Mouse (Mus musculus) intestine, embryonic 16.5 days (tissue): ENCODE measurements around the gene Litaf. TPM values are rescaled to one million over a fixed set of nuclear protein-coding genes. Genes with fewer than 3 reads are reported as not detected.

Experiments
- ATAC-seq: fragments of 200-750 bp; cut with Nextera tagmentation; 2 replicates; pipeline ENCODE4 v1.8.0; 2017; ENCODE audit warnings: moderate TSS enrichment, moderate library complexity
- H3K27ac ChIP-seq: fragments of 300-500 bp; sonication (generic); 2 replicates; pipeline ENCODE4 v1.5.1; 2014; ENCODE audit warnings: mild to moderate bottlenecking, low read length
- H3K27me3 ChIP-seq: fragments of 300-500 bp; sonication (generic); replicated peaks from 2 replicates; pipeline ENCODE4 v1.6.1; 2014; ENCODE audit warnings: low read length, control low read depth, mixed read lengths; ENCODE audit not compliant: control insufficient read depth, insufficient read depth
- H3K36me3 ChIP-seq: fragments of 300-500 bp; sonication (generic); 2 replicates; pipeline ENCODE4 v1.6.1; 2014; ENCODE audit warnings: low read length, control low read depth; ENCODE audit not compliant: control insufficient read depth, insufficient read depth
- H3K4me1 ChIP-seq: fragments of 300-500 bp; sonication (generic); 2 replicates; pipeline ENCODE4 v1.6.1; 2014; ENCODE audit warnings: low read length, control low read depth, mixed read lengths; ENCODE audit not compliant: control insufficient read depth, insufficient read depth
- H3K4me2 ChIP-seq: fragments of 300-500 bp; sonication (generic); 2 replicates; pipeline ENCODE4 v1.6.1; 2014; ENCODE audit warnings: low read depth, low read length, control low read depth
- H3K4me3 ChIP-seq: fragments of 300-500 bp; sonication (generic); 2 replicates; pipeline ENCODE4 v1.5.1; 2014; ENCODE audit warnings: mild to moderate bottlenecking, low read length
- H3K9ac ChIP-seq: fragments of 300-500 bp; sonication (generic); 2 replicates; pipeline ENCODE4 v1.6.1; 2014; ENCODE audit warnings: low read depth, low read length
- H3K9me3 ChIP-seq: fragments of 300-500 bp; sonication (generic); 2 replicates; pipeline ENCODE4 v1.6.1; 2016; ENCODE audit warnings: low read length, control low read depth; ENCODE audit not compliant: control insufficient read depth
- WGBS: fragments of 180-500 bp; shearing (Covaris S2); extraction: QIAGEN DNeasy Blood & Tissue Kit; methylation state at CpG from one replicate; pipeline ENCODE4 v1.1.7; 2014; 5-methylcytosine and 5-hydroxymethylcytosine counted together
- polyA plus RNA-seq: library from polyadenylated mRNA; unstranded; fragments of >200 nt; fragmentation: Nextera tagmentation; extraction: Ambion mirVana; gene quantifications from 2 replicates; pipeline ENCODE4 v1.2.1, GENCODE M21; 2015

Litaf gene
- polyA plus RNA-seq, 1 experiment from 2014 or later: 110 TPM

DNA sequence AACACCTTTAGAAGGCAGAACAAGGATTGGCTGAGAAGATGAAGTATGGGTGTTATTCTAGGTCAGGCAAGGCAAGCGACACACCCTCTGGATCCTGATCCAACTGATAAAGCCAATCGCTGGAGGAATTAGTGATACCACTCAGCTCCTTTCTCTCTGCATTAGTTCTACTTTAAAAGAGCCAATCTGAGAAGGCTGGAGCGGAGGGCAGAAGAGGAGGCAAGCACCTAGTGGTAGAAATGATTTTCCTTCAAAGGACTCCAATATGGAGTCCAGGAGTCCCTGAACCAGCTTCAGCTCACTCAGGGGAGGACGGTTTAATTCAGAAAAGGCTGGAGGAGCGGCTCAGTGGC is 74.2 kb downstream of the Litaf start:
- Histone ChIP-seq H3K4me1 (peaks cover 20% of the 10 kb centered on the region; the same call in 1 of the 2 replicates), H3K9me3 (no peaks in the 10 kb centered on the region), H3K9ac (peak overlapping the region; percentile 96), H3K27ac (peak overlapping the region; percentile 87), H3K27me3 (no peaks in the 10 kb centered on the region), H3K4me3 (peak overlapping the region; percentile 85), H3K36me3 (0 out of 2 replicates have a peak, but pooled peaks cover 8% of the 10 kb centered on the region), H3K4me2 (peak overlapping the region; percentile 62)
- 46% methylated on average over 5 of the region's 5 CpGs for WGBS
- peak; percentile 1 for ATAC-seq

DNA sequence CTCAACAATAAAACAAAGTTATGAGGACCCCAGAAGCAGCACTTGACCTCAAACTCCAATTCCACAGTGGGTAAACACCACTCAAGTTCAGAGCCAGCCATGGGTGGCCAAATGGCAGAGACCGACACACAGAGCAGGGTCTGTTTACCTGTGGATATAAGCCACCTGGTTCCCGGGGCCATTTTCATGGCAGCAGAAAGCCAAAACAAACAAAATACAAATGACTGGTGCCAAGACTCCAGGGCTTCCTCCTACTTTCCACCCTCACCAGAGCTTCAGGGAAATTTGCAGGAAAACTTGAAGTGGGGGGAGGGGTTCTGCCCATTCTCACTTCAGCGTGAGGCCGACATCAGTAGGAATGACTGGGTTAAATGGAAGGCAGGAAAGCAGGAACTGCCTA is 75.2 kb downstream of the Litaf start:
- ATAC-seq: no peak
- Histone ChIP-seq H3K9ac (no peak overlapping the region), H3K4me3 (no peak overlapping the region), H3K9me3 (no peaks in the 10 kb centered on the region), H3K4me1 (peaks cover 20% of the 10 kb centered on the region; the same call in 1 of the 2 replicates), H3K36me3 (0 out of 2 replicates have a peak, but pooled peaks cover 8% of the 10 kb centered on the region), H3K27me3 (no peaks in the 10 kb centered on the region), H3K27ac (no peak overlapping the region), H3K4me2 (0 out of 2 replicates have a peak overlapping the region, but pooled peaks have one; percentile 62)
- 54% methylated on average over 4 of the region's 4 CpGs for WGBS

DNA sequence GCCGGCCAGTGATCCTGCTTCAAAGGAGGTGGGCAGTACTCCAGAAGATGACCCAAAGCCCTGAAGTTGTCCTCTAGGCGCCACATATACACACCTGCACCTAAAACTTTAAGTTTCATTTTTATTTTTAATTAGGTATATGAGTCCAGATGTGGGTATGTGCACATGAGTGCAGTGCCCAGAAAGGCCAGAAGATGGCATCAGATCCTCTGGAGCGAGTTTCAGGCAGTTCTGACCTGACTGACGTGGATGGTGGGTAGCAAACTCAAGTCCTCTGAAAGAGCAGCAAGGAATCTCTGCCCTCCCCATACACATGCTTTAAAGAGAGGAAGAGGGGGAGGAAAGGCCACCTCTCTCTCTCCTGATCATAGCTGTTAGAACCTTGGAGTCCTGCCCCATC is 76.1 kb downstream of the Litaf start:
- Histone ChIP-seq H3K27me3 (no peaks in the 10 kb centered on the region), H3K36me3 (0 out of 2 replicates have a peak, but pooled peaks cover 8% of the 10 kb centered on the region), H3K27ac (no peak overlapping the region), H3K4me3 (no peak overlapping the region), H3K4me1 (peaks cover 22% of the 10 kb centered on the region), H3K4me2 (no peak overlapping the region), H3K9ac (no peak overlapping the region), H3K9me3 (no peaks in the 10 kb centered on the region)
- ATAC-seq: no peak
- WGBS: 89% methylated on average over 4 of the region's 4 CpGs

DNA sequence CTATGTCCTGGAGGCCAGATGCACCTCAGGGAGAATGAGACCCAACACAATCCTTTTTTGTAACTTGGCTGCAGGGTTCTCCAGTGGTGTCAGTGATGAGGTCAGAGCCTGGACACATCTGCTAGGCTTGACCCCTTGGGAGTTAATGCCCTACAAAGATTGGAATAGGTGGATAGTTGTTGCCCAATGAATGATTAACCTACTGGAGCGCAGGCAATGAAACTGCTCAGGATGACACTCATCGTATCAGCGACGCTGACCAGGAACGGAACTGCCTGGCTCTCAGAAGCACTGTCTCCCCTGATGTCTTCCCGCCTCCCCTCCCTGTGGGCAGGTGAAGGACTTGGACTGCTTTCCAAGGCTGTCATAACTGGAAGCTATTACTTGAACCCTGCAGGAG is 76.6 kb downstream of the Litaf start:
- Histone ChIP-seq H3K27ac (no peak overlapping the region), H3K4me2 (no peak overlapping the region), H3K9ac (no peak overlapping the region), H3K4me1 (peaks cover 27% of the 10 kb centered on the region), H3K27me3 (no peaks in the 10 kb centered on the region), H3K36me3 (0 out of 2 replicates have a peak, but pooled peaks cover 8% of the 10 kb centered on the region), H3K4me3 (no peak overlapping the region), H3K9me3 (no peaks in the 10 kb centered on the region)
- no peak for ATAC-seq
- 72% methylated on average over 6 of the region's 6 CpGs for WGBS

DNA sequence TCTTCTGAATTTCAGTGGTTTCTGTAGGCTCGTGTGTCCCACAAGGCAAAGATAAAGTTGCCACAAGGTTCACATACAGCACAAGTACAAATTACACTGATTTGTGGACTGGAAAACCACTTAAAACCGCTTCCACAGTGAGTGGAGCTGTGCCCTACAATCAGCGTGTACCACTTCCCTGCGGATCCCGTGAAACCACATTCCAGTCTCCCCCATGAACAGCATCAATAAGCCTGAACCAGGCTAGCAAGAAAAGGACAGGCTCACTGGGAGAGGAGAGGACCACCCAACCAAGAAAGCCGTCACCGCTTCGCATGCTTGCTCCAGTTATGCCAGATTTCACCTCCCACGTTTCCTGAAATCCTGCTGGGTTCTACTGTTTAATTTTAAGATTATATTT is 77.7 kb downstream of the Litaf start:
- no peaks in the 10 kb centered on the region for H3K27me3 ChIP-seq
- WGBS: 80% methylated on average over 9 of the region's 9 CpGs
- H3K36me3 ChIP-seq: 0 out of 2 replicates have a peak, but pooled peaks cover 8% of the 10 kb centered on the region
- no peak overlapping the region for H3K27ac ChIP-seq
- no peak overlapping the region for H3K9ac ChIP-seq
- no peak overlapping the region for H3K4me2 ChIP-seq
- no peak for ATAC-seq
- peaks cover 31% of the 10 kb centered on the region for H3K4me1 ChIP-seq
- no peaks in the 10 kb centered on the region for H3K9me3 ChIP-seq
- no peak overlapping the region for H3K4me3 ChIP-seq

DNA sequence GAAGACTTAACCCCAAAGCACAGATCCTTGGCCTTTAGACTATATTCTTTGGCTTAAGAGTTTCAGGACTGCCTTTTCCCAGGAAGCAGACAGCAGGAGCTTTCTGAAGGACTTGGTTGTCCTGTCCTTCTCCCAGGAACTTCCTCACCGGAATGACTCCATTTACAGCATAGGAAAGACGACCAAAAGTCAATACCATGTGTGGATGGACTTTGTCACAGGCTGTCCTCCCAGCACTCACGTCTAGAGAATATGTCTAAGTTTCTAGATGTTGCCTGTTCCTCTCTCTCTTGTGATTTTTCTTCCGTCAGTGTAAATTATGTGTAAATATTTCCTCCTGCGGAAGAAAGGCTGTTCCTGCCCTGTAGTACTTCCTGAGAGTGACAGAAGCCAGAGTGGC is 81.4 kb downstream of the Litaf start:
- Histone ChIP-seq H3K4me3 (no peak overlapping the region), H3K27ac (peak overlapping the region; percentile 81), H3K27me3 (no peaks in the 10 kb centered on the region), H3K36me3 (0 out of 2 replicates have a peak, but pooled peaks cover 2% of the 10 kb centered on the region), H3K9me3 (no peaks in the 10 kb centered on the region), H3K4me2 (no peak overlapping the region), H3K9ac (0 out of 2 replicates have a peak overlapping the region, but pooled peaks have one; percentile 30), H3K4me1 (peaks cover 45% of the 10 kb centered on the region)
- ATAC-seq: peak; percentile 64; the same call in 1 of the 2 replicates
- 27% methylated on average over 5 of the region's 5 CpGs for WGBS

DNA sequence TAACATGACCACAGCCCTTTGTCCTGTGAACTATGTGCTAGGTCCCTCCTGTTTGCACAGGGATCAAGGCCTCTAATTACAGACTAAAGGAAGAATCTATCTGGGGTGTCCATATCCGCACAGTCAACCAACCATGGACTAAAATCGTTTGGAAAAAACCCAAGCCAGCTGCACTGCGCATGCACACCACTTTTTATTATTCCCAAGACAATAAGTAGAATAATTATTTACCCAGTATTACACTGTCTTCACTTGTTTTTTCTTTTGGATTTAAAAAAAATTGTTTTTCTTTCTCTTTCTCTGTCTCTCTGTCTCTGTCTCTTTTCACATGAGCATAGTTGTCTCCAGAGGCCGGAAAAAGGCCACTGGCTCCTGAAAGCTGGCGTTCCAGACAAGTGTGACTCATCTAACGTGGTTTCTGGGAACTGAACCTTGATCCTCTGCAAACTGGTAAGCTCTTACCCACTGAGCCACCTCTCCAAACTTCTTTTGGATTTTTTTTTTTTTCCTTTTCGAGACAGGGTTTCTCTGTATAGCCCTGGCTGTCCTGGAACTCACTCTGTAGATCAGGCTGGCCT is 84.4 kb downstream of the Litaf start:
- no peaks in the 10 kb centered on the region for H3K36me3 ChIP-seq
- H3K4me1 ChIP-seq: peaks cover 45% of the 10 kb centered on the region
- H3K4me3 ChIP-seq: no peak overlapping the region
- H3K27ac ChIP-seq: peak overlapping the region; percentile 15; the same call in 1 of the 2 replicates
- H3K4me2 ChIP-seq: no peak overlapping the region
- 47% methylated on average over 7 of the region's 7 CpGs for WGBS
- ATAC-seq: peak; percentile 29; the same call in 1 of the 2 replicates
- no peaks in the 10 kb centered on the region for H3K9me3 ChIP-seq
- H3K9ac ChIP-seq: no peak overlapping the region
- H3K27me3 ChIP-seq: no peaks in the 10 kb centered on the region

DNA sequence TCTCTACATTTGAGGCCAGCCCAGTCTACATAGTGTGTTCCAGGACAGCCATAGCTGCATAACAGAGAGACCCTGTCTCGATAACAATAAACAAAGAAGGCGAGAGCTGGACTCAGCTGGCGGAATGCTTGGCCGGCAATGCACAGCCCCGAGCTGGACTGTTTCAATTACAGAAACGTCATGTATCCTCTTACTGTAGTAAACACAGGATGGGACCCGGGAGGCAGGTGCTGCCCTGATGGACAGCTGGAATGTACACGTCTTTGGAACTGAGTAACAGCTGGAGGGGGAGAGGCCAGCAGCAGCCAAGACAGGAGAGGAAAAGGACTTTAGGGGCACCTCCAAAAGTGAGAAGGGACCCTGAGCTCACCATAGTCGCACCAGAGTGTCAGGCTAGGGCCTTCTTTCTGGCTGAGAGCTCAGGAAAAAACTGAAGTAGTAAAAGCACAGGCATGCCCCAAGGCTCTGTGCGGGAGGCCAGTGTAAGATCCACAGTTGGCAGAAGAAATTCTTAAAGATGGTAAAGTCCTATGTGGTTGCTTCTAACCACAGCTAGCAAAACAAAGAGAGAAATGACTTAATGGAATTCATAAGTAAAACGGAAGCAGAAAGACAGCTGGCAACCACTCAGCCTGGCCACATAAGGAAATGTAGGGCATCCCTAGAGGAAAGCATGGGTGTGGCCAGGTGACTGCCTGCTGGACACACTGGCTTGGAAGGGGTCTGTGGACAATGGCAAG is 86.7 kb downstream of the Litaf start:
- Histone ChIP-seq H3K9me3 (no peaks in the 10 kb centered on the region), H3K4me1 (peaks cover 47% of the 10 kb centered on the region), H3K36me3 (no peaks in the 10 kb centered on the region), H3K4me2 (no peak overlapping the region), H3K9ac (no peak overlapping the region), H3K27ac (peak overlapping the region; percentile 49), H3K27me3 (no peaks in the 10 kb centered on the region), H3K4me3 (no peak overlapping the region)
- WGBS: 40% methylated on average over 11 of the region's 11 CpGs
- peak; percentile 49 for ATAC-seq

DNA sequence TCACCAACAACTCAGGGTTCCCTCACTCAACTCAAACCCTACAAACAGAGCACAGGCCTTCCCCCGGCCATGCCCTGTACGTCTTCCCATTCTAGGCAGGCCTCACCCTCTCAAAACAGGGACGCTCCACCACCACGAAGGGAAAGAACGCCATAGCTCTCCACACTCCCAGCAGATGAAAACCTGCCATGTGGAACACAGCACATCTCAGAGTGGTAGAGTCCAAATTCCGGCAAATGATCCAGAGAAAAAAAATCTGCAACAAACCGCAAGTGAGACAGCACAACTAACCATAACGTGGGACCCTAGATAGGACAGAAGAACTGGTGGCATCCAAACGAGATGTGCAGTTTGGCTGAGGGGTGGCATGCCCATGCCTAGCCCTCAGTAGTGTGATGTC is 88.1 kb downstream of the Litaf start:
- ATAC-seq: no peak
- Histone ChIP-seq H3K27me3 (no peaks in the 10 kb centered on the region), H3K4me1 (peaks cover 44% of the 10 kb centered on the region), H3K4me2 (no peak overlapping the region), H3K4me3 (no peak overlapping the region), H3K9me3 (no peaks in the 10 kb centered on the region), H3K27ac (no peak overlapping the region), H3K36me3 (no peaks in the 10 kb centered on the region), H3K9ac (no peak overlapping the region)
- 90% methylated on average over 9 of the region's 9 CpGs for WGBS
